Mouse (Mus musculus) liver, adult 2 months (tissue): ENCODE data around the gene Klhdc2. TPM values are rescaled to one million over a fixed set of nuclear protein-coding genes. Genes with fewer than 3 reads are reported as not detected.

ENCODE experiments used
- DNase-seq: peaks from one replicate; pipeline ENCODE4 v3.0.0-alpha.2; 2011; ENCODE audit warnings: low read depth, low spot score; ENCODE audit errors: extremely low read depth
- H3K27ac ChIP-seq: fragments of 200-500 bp; replicated peaks from 2 replicates; pipeline ENCODE4 v1.5.1; 2012; ENCODE audit warnings: low read depth, mild to moderate bottlenecking, control low read depth, inconsistent platforms, low read length; ENCODE audit not compliant: insufficient read depth
- H3K27me3 ChIP-seq: fragments of 200-500 bp; 2 replicates; pipeline ENCODE4 v1.6.1; 2012; ENCODE audit warnings: mild to moderate bottlenecking, moderate library complexity, low read length, inconsistent platforms; ENCODE audit not compliant: control insufficient read depth, insufficient read depth
- H3K36me3 ChIP-seq: fragments of 200-500 bp; 2 replicates; pipeline ENCODE4 v1.6.1; 2012; ENCODE audit warnings: low read length, inconsistent platforms; ENCODE audit not compliant: control insufficient read depth, insufficient read depth
- H3K4me1 ChIP-seq: fragments of 200-500 bp; 2 replicates; pipeline ENCODE4 v1.6.1; 2011; ENCODE audit warnings: low read length; ENCODE audit not compliant: control insufficient read depth, insufficient read depth
- H3K4me3 ChIP-seq: fragments of 200-500 bp; 2 replicates; pipeline ENCODE4 v1.5.1; 2011; ENCODE audit warnings: low read depth, mild to moderate bottlenecking, control low read depth, low read length, moderate library complexity; ENCODE audit not compliant: insufficient read depth
- H3K79me2 ChIP-seq: fragments of 200-500 bp; 2 replicates; pipeline ENCODE4 v1.6.1; 2012; ENCODE audit warnings: inconsistent platforms, mild to moderate bottlenecking, low read length, moderate library complexity; ENCODE audit not compliant: control insufficient read depth, insufficient read depth
- H3K9ac ChIP-seq: fragments of 200-500 bp; 2 replicates; pipeline ENCODE4 v1.6.1; 2012; ENCODE audit warnings: low read depth, mild to moderate bottlenecking, control low read depth, inconsistent platforms, low read length
- CTCF ChIP-seq: fragments of 200-500 bp; IDR thresholded peaks from 2 replicates; pipeline ENCODE4 v1.5.1; 2011; ENCODE audit warnings: low read depth, low read length, control low read depth
- POLR2A ChIP-seq: fragments of 200-500 bp; IDR thresholded peaks from 2 replicates; pipeline ENCODE4 v1.6.1; 2011; ENCODE audit warnings: low read length, control low read depth; ENCODE audit not compliant: insufficient read depth; ENCODE audit errors: extremely low read depth
- WGBS: fragments of 180-500 bp; shearing (Covaris S2); methylation state at CpG from one replicate; pipeline ENCODE4 v1.1.7; 2018; 5-methylcytosine and 5-hydroxymethylcytosine counted together
- polyA plus RNA-seq: library from polyadenylated mRNA; depleted of rRNA; stranded (reverse); fragments of >200 nt; gene quantifications from 2 replicates; pipeline ENCODE4 v1.2.3, GENCODE M21; 2012; rRNA removed
- total RNA-seq: library from RNA; depleted of rRNA; stranded (reverse); fragments of >200 nt; gene quantifications from 2 replicates; pipeline ENCODE4 v1.2.3, GENCODE M21; 2014; rRNA removed

Gene Klhdc2
- total RNA-seq (40.5 and 43.0 TPM in 2 replicates), polyA plus RNA-seq (22.2 TPM in 2 replicates)

DNA sequence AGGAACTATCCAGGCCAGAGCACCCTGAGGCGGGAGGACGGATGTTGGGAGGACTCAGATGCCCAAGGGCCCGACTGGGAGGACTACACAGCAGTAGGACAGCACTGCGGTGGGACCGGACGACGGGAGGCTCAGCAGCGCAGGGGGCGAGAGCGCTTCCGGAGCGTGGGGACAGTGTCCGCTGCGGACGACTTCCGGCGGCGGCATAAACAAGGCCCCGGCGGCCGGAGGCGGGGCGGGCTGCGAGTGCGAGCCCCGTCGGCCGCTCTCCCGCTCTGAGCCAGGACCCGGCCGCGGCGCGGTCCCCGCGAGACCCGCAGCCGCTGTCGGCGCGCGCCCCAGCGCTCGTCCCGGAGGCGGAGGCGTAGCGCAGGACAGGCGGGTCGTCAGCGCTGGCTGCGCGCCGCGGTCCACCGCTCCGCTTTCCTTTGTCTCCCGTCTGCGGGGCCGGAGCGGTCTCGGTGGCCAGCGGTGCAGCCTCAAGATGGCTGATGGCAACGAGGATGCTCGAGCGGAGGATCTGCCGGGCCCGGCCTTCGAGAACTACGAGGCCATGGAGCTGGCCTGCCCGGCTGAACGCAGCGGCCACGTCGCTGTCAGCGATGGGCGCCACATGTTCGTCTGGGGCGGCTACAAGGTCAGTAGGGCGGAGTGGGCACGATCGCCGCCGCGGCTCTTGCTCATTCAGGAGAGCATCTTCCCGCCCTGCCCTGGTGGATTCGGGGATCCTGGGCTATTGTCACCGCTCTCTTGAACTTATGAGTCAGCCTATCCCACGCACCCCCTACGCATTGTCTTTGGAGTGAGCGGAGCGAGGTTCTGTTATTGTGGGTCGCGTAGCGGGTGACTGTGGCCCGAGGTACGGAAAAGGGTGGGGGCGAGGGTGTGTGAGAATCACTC is at the start of gene Klhdc2:
Gene Klhdc2 (plus strand): TSS at position 171 of the 900 bp plus-strand sequence.
- Histone ChIP-seq H3K4me3 (peak within 1 kb of the TSS; percentile 96), H3K9ac (peak within 1 kb of the TSS; percentile 98), H3K4me1 (peaks cover 11% of the 10 kb centered on the region), H3K36me3 (peaks cover 3% of the 10 kb centered on the region; the same call in 1 of the 2 replicates), H3K27ac (peak within 1 kb of the TSS; percentile 83), H3K27me3 (no peaks in the 10 kb centered on the region), H3K79me2 (peaks cover 10% of the 10 kb centered on the region; the same call in 1 of the 2 replicates)
- DNase-seq: peak; percentile 53
- 0 out of 2 replicates have a peak, but pooled peaks have one; percentile 0 for TF ChIP-seq CTCF
- TF ChIP-seq POLR2A: 0 out of 2 replicates have a peak, but pooled peaks have one; percentile 57
- under 1% methylated on average over 98 of the region's 98 CpGs for WGBS

DNA sequence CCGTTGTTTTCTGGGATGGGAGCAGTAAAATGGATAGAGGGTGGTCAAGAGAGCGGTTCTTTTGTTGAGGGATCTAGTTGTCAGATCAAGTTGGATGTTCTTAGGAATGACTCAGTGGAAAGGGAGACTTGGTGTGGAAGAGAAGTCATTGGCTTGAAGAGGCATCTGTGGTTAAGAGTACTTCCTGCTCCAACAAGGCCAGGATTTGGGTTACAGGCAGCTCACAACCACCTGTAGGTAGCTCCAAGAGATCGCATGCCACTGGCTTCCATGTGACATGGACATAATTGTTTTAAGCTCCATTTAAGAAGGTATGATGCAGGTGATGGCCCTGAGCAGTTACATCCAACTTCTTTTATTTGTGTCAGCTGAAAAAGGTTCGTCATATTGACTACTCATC is 46.7 kb upstream of the Klhdc2 start:
- Histone ChIP-seq H3K27ac (no peak overlapping the region), H3K36me3 (no peaks in the 10 kb centered on the region), H3K9ac (no peak overlapping the region), H3K79me2 (no peaks in the 10 kb centered on the region), H3K27me3 (no peaks in the 10 kb centered on the region), H3K4me1 (no peaks in the 10 kb centered on the region), H3K4me3 (no peak overlapping the region)
- 91% methylated on average over 4 of the region's 4 CpGs for WGBS
- TF ChIP-seq POLR2A: no peak
- no peak for TF ChIP-seq CTCF
- no peak for DNase-seq

DNA sequence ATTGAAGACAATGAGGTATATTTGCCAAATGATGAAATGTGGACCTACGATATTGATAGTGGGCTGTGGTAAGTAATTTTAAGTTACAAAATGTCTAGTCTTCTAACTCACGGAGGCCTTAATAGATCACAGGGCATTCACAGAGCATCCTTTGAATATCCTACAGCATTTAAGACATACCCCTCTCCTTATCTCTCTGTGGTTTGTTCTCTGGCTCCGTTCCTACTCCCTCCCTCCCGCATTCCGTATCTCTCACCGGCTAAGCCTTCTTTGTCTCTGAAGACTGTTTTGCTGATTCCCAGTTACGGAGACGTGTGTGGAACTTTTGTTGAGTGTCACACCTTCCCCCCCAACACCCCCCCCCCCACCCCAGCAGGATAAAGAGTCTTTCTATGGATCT is 45.7 kb upstream of the Klhdc2 start:
- H3K27ac ChIP-seq: no peak overlapping the region
- no peaks in the 10 kb centered on the region for H3K36me3 ChIP-seq
- H3K4me1 ChIP-seq: no peaks in the 10 kb centered on the region
- DNase-seq: no peak
- TF ChIP-seq CTCF (no peak), POLR2A (no peak)
- 87% methylated on average over 8 of the region's 8 CpGs for WGBS
- no peaks in the 10 kb centered on the region for H3K79me2 ChIP-seq
- H3K4me3 ChIP-seq: no peak overlapping the region
- no peak overlapping the region for H3K9ac ChIP-seq
- no peaks in the 10 kb centered on the region for H3K27me3 ChIP-seq

DNA sequence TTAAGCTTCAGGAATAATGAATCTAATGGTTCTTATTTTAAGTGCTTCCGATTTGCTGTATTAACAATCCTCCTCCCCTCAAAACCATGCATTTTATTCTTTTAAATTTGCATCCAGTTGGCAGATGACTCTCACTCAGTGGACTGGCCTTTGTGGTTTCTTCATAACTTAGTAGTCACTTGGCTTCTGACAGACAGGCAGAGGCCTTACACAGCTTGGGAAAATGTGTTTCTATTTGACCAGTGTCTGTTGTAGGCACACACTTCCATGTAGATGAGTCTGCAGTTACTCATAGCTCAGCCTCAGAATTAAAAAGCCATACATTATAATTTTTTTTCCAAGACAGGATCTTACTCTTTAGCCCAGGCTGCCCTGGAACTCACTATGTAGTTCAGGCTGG is 42.7 kb upstream of the Klhdc2 start:
- H3K4me1 ChIP-seq: no peaks in the 10 kb centered on the region
- no peak overlapping the region for H3K4me3 ChIP-seq
- WGBS: 95% methylated on average over 1 of the region's 1 CpGs
- H3K9ac ChIP-seq: no peak overlapping the region
- no peaks in the 10 kb centered on the region for H3K36me3 ChIP-seq
- no peaks in the 10 kb centered on the region for H3K27me3 ChIP-seq
- DNase-seq: no peak
- TF ChIP-seq POLR2A (no peak), CTCF (no peak)
- no peaks in the 10 kb centered on the region for H3K79me2 ChIP-seq
- H3K27ac ChIP-seq: no peak overlapping the region

DNA sequence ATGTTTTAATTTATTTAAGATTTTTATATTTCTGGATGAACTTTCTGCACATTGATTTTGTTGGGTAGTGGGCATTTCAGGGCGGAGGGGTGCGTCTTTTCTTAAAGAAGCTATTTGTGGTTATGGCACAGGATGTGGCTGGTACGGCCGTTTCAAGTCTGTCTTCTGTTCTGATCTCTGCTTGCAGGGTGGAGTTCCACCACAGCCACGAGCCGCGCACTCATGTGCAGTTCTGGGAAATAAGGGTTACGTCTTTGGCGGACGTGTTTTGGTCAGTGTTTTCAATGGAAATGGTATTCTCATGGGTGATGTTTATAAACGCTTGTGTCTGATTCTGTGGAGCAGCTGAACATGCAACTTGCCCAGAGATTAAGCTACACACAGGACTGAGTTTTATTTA is 38.6 kb upstream of the Klhdc2 start:
- Histone ChIP-seq H3K9ac (no peak overlapping the region), H3K27ac (no peak overlapping the region), H3K4me1 (no peaks in the 10 kb centered on the region), H3K4me3 (no peak overlapping the region), H3K27me3 (no peaks in the 10 kb centered on the region), H3K36me3 (no peaks in the 10 kb centered on the region), H3K79me2 (no peaks in the 10 kb centered on the region)
- TF ChIP-seq CTCF (no peak), POLR2A (no peak)
- WGBS: 88% methylated on average over 11 of the region's 11 CpGs
- DNase-seq: no peak

DNA sequence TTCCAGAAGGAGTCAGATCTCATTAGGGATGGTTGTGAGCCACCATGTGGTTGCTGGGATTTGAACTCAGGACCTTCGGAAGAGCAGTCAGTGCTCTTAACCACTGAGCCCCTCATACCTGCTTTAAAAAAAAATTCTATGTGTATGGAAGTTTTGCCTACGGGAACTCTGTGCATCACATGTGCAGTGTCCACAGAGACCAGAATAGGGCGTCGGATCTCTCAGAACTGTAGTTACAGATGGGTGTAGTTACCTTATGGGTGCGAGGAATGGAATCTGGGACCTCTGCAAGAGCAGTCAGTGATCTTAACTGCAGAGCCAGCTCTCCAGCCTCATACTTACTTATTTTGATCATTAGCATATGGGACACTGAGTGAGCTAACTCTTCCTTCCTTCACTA is 34.2 kb upstream of the Klhdc2 start:
- TF ChIP-seq POLR2A: no peak
- TF ChIP-seq CTCF: no peak
- no peak for DNase-seq
- no peaks in the 10 kb centered on the region for H3K27me3 ChIP-seq
- WGBS: 99% methylated on average over 5 of the region's 5 CpGs
- no peak overlapping the region for H3K4me3 ChIP-seq
- H3K9ac ChIP-seq: no peak overlapping the region
- H3K27ac ChIP-seq: no peak overlapping the region
- no peaks in the 10 kb centered on the region for H3K36me3 ChIP-seq
- no peaks in the 10 kb centered on the region for H3K4me1 ChIP-seq
- H3K79me2 ChIP-seq: no peaks in the 10 kb centered on the region
